Mouse (Mus musculus) ovary, postnatal 10 days (tissue): ENCODE results near the gene Adamts12.

Experiments
- DNase-seq: peaks from one replicate; pipeline ENCODE4 v3.0.0; 2022; ENCODE audit warnings: low spot score

Adamts12 gene

DNA sequence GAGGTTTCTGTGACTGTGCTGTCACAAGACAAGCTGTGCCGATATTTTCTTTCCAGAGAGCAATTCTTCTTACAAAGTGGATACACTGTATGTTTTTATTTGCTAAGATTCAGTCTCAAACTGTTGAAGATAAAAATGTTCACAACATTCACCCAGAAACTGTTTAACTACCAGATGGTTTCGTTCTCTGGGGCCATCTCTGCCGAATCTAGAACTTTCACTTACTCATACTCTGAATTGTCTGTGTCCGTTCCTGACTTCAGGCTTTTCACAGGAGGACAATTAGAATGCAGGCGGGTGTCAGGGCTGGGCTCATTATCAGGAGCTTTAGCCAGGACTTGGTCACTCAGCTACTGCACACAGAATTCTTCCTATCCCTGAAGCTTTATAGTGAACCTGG, 227.7 kb downstream of the Adamts12 start:
- no peak for DNase-seq

DNA sequence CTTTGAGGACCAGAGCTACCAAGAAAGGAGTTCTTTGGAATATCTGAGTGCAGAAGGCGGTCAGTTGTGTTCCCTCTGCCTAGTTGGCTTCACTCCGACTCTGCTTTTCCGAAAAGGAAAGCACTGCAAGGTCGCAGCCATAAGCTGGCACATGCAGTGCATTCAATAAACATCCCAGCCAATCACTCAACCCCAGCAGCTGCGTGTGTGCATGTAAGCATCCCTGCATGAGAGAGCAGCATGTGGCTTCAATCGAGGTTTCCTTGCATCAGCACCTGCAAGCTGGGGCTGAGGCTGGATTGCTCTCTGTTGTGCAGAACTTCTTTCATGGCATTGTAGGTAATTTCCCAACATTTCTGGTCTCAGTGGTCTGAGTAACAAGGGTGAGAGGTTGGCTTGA, 230.4 kb downstream of the Adamts12 start:
- no peak for DNase-seq

DNA sequence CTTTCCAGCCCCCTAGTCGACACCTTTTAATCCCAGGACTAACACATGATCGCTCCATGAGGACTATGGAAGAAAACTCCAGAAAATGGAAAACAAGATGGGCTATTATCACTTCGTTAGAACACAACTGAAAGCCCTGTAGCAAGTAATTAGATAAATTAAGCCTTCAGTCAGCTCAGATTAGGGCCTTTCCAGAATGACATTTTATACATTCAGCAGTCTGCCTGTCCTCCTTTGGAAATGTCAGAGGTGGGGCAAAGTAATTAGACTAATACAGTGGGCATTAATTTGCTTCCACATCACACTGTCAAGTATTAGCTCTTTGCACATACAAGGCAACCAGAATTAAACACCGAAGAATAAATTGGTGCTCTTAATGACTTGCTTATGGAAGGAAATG, 233.4 kb downstream of the Adamts12 start:
- no peak for DNase-seq

DNA sequence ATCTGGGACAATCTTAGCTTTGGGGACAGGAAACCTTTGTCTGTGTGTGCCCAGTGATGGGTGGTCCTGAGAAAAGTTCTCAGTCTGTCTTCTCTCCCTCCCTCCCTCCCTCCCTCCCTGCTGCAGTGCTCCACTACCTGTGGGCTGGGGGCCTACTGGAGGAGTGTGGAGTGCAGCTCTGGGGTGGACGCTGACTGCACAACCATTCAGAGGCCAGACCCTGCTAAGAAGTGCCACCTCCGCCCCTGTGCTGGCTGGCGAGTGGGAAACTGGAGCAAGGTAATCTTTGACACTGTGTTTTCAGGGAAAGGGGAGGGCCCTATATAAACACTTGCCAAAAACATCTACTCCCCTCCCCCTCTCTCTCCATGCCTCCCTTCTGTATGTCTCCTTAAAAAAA, 252.5 kb downstream of the Adamts12 start:
- DNase-seq = no peak

DNA sequence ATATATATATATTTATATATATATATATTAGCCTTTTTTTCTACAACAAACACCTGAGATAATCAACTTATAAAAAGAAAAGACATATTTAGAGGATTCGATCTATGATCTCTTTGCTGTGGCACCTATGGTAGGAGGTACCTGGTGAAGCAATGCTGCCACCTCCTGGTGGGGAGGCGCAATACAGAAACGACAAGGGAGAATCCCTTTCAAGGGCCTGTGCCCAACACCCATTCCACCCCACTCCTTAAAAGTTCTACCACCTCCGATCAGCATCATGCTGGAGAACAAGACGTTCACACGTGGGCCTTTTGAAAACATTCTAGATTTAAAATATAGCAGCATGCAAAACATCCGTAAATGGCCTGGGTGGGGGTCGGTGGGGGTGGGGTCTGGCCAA, 255.9 kb downstream of the Adamts12 start:
- no peak for DNase-seq

DNA sequence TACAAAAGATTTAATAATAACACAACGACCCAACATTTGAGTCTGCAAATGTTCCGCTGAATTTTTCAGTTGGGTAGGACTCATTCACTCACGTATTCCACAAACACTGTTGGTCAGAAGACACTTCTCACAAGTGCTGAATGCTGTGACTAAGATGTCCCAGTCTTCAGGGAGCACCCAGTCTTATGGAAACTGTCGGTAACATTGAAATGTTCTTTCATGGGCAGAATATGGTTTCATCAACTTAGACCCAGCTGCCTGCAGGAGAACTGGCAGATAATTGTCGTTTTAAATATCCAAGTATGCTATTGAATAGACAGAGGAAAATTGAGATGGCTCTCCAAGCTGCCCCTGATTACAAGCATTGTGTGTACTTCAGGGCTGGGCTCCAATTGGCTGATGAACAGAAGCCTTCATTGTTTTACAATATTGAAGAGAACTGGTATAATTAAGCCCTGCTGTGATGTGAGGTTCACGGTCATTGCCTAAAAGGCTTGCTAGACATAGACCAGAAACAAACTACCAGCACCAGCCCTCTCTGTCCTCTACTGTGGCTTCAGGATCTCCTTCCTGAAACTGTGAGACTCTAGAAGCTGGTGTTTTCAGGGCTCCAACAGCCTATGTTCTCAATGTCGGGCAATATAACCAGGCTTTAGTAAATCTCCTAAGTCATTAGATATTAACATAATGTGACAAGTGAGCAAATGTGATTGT, 275.0 kb downstream of the Adamts12 start:
- DNase-seq = no peak

DNA sequence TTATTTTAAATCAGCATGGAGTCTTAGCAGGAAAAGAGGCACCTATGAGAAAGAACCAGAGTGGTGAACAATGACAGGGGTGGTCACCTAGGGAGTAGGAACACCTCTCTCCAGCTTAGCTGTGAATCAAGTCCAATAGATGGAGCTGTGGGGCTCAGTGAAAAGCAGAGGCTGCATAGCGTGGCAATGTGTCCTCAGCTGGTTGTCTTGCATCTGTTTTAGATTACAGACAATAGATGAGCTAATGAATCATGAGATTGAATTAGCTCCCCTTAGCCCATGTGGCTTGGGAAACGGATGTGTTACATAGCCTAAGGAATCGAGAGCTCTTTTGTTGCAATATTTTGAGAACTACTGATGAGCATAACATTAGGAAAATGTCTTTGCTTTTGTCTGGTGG, 291.3 kb downstream of the Adamts12 start:
- no peak for DNase-seq

DNA sequence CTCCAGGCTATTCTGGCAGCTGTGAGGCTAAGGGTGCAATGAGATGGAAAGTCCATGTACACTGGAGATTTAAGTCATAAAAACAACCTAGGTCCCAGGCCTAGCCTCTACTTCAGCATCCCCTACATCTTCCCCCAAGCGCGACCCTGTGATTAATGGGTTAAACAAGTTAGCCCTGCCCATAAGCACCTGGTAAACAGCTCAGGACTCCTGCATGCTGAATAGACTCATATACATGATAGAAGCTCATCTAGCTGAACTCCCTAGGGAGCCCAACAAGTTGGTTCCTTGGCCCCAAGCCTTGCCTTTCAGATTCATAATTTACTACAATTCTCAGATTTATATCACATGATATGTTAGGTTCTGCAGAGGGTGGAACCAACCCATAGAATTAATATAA, 292.9 kb downstream of the Adamts12 start:
- DNase-seq = no peak

DNA sequence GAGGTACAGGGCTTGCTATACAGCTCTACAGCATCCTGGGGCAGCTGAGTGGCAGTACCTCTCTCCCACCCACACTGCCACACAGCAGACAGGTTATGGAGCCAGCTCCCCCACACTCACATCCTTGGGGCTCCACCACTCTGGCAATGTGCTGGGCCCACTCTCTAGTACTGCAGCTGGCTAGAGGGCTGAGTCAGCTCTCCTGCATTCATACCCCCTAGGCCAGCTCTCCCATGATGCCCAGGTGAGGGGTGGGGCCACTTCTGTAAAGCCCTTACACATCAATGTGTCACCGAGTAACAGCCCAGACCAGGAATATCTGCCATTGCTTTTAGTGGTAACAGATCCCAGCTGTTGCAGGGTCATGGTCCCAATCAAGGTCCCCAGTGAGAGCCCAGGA, 296.3 kb downstream of the Adamts12 start:
- no peak for DNase-seq

DNA sequence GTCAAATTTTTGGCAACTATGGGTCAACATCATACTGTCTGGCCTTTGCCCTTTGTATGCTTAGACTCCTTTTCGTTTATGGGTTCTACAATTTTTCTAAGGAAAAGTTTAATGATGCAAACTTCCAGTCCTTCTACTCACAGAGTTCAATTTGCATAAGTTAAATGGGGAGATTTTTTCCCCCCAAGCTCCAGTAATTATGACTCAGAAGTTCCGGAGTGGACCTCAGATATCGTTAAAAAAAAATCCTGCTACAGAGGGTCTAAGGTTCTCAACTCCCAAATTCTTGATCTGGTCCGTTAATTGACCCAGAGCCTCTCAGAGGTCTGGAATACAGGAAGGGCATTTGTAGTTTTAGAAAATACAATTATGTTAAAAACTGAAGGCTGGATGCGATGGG, 297.2 kb downstream of the Adamts12 start:
- DNase-seq = no peak

DNA sequence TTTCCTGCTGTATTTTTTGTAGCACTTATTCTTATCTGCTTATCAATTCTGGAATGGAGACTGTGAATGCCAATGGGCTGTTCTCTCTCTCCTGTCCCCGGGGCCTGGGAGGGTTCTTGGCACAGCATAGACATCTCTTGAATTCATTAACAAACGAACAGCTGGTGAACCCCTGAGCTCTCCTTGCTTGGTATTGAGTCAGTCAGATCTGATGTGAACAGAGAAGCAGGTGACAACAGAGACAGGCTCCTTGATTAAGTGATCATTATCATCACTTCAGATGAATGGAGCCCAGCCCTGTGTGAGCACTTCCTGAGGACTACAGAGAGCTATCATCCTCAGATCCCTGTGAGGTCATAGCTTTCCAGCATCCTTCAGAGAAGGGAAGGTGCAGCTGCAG, 299.5 kb downstream of the Adamts12 start:
- no peak for DNase-seq

DNA sequence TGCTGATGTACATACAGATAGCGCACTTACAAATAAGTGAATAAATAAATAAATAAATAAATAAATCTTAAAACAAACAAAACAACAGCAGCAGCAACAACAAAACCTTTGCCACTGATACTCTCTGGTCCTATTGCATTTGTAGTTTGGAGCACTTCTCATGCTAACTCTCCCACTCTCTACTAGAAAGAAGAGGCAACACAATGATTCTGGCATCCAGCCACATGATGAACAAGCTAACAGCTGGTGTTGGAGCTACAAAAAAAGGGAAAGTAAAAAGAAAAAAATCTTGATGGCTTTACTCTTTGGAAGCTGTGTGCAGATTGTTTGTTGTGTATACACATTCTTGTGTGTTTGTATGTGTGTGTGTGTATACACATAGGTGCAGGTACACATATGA, 300.2 kb downstream of the Adamts12 start:
- no peak for DNase-seq

DNA sequence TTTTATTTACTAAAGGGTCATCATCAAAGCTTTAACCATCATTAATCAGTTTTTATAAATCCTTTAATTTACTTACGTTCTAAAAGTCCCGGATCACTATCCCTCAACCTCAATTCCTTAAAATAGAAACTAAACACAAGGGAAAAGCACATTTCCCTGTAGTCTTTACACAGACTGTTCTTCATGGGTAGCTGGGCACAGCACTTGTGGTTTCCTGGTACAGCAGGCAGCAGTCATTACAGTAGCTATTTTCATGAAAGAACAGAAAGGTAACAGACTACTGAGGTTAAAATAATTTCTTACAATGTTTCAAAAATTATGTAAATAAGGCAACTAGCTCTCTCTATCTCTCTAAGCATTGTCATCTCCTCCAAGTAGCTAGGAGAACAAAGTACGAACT, 305.0 kb downstream of the Adamts12 start:
- DNase-seq = no peak

DNA sequence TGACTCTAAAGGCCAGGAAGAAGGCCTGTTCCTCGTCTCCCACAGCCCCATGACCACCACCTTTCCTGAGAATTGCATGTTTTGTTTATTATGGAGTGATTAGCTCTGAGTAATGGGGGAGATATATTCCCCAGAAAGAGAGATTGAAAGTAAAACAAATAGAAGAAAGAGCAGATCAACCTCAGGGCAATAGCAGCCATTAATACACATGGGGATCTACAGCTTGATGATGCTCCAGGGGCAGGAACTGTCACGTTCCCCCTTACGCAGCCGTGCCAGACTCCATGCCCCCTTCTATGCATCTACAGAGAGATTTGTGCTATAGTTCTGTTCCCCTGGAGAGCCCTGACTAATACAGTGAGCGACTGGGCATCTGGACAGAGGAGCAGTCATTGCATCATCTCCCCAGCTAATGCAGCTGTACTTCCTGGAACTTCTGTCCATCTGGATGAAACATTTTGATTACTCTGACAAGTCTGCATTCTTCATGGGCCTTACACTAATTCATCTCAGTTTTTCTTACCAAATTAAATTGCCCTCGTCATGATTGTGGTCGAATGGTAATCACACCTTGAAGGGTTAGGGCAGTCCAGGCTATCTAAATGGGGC, 306.0 kb downstream of the Adamts12 start:
- no peak for DNase-seq

DNA sequence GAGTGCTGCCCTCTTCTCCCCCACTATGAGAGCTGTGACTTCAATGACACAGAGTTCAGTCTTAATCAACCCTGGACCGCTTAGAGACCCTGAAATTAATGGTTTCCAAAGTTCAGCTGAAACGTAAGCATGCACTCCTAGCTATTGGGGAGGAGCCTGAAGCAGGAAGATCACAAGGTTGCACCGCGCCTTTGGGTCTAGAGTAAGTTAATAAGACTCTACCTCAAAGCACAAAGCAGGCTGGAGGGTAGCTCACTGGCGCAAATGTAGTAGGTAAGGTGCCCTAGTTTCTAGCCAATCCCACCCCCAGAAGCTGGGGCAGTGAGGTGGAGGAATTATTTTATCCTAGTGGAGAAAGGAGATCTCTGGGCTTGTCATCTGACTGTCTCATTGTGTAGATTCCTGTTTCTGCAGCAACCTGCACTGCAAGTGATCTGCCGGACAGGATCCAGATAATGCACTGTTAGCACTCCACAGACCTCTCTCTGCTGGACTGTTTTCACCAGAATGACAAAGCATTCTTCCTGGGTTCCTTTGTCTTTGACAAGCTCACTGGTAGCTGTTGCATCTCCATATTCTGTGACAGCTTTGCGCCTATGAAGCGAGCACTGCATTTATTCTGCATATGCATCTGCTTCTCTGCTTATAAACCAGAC, 315.0 kb downstream of the Adamts12 start:
- no peak for DNase-seq

DNA sequence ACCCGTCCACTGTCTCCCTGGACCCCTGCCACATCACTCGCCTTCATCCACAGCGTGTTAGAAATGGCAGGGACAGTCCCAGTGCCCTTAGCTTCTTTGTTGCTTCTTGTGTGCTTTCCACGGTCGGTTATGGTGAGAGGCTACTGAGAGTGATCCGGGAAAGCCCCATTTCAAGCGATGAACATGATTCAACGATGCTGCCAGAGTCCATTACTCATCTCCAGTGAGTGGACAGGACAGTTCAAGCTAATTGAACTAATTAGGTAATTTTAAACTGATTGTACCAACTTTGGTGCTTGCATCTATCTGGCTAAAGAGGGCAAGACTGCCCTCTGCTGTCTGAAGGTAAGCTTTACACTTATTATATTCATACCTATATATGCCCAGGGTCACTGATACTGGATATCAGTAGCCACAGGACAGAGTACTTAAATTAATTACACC, 315.5 kb downstream of the Adamts12 start:
- no peak for DNase-seq

DNA sequence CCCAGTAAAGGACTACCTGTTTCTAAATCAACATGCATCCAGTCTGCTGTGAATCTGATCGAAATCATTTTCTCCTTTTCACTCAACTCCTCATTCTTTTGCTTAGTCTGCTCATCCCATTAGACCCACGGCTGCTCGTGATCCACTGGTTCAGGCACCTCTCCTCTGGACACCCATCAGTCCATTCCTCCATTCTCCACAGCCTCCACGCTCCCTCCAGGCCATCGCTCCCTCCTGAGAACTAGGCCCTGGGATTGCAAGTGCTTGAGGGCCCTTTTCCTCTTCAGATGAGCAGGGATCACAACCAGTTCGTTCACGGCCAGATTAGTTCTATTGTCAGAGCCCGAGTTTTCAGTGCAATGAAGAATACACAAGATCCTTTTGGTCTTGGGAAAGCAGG, 316.0 kb downstream of the Adamts12 start:
- DNase-seq = no peak

DNA sequence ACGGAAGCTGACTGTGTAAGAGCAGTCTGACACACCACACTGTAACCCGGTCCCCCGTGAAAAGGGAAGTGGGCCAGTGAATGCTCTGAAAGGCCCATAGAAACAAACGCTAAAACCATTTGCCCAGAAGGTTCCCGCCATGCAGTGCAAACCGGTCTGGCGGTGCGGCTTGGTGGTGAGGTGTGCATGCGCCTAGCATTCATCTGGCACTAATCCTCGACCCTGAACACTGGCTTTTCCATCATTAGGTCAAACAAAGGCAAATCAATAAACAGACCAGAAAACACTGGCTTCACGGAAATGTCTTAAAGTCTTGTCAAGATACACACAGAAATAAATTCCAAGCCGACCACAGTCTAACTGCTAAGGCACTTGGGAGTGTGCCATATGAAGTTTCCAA, 318.0 kb downstream of the Adamts12 start:
- no peak for DNase-seq

DNA sequence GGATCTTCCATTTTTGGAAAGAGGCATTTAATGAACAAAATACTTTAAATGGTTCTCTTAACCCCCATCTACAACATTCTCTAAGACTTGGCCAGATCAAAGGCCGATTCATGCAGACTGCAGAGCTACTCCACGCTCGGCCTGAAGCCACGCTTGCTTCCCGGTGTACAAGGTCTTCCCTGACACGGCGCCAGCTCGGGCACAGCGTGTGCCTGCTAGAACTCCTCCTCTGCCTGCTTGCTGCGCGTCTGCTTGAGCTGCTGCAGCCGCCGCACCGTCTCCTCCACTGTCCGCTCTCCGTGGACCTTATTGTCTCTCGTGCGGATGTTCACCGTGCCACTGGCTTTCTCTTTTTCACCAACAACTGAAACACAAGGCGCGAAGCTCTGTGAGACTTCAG, 319.2 kb downstream of the Adamts12 start:
- DNase-seq = no peak

DNA sequence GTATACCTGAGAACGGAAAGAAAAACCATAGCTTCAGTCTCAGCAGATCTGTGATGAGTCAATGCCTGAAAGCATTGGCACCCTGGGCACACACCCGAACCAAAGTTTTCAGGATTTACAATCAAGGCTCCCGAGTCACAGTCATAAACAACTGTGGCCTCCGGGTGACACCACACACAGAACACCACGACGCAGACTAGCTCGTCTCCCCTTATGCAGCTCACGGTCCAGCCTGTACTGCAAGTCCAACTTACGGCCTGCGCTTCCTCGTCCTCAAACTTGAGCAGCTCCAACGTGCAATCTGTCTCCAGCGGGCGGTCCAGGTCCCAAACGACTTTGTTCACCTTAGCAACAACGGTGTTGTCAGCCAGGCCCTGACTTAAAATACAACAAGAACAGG, 328.3 kb downstream of the Adamts12 start:
- no peak for DNase-seq

DNA sequence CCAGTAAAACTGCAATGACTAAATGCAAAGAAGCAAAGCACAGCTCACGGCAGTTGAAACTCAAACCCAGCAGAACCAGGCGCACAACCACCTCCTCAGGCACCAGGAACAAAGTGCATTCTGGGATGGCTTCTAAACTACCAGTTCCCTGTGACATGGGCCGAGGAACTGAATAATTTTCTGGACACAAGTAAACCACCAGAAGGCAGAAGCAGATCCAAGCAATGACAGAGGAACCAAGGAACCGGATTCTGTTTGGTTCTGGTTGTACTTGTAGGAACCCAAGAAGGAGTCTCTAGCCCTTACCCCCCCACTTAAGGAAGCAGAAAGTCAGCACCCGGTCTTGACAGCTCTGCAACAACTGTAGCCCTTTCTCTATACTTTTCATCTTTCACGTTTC, 331.8 kb downstream of the Adamts12 start:
- no peak for DNase-seq
